Mouse (Mus musculus) induced T-regulatory cell, adult 2 months (primary cell): ENCODE measurements around the gene Mical2.
A peak's percentile ranks its signal among the peaks of the same experiment; 100 is the strongest.

ENCODE experiments used
- DNase-seq: peaks from one replicate; pipeline ENCODE4 v3.0.0-alpha.2; 2012; ENCODE audit warnings: low read depth

Gene Mical2

GRCm38 (mm10) chr7:112208323-112209167 lies 17.1 kb upstream of the Mical2 start:
- peak; percentile 54 for DNase-seq

GRCm38 (mm10) chr7:112209621-112210020 lies 16.0 kb upstream of the Mical2 start:
- DNase-seq = peak; percentile 25

GRCm38 (mm10) chr7:112212921-112213721 lies 12.5 kb upstream of the Mical2 start:
- peak; percentile 71 for DNase-seq

- peak; percentile 33 for DNase-seq
Measured at GRCm38 (mm10) chr7:112215871-112216270, 9.8 kb upstream of the Mical2 start.

- DNase-seq = no peak
Measured at GRCm38 (mm10) chr7:112216720-112217119, 8.9 kb upstream of the Mical2 start.

- DNase-seq = peak; percentile 37
Measured at GRCm38 (mm10) chr7:112217208-112217607, 8.4 kb upstream of the Mical2 start.

- DNase-seq = no peak
Measured at GRCm38 (mm10) chr7:112222733-112223524, 2.7 kb upstream of the Mical2 start.

GRCm38 (mm10) chr7:112224854-112225253 lies 802 bp upstream of the Mical2 start:
- no peak for DNase-seq

- DNase-seq = no peak
Measured at GRCm38 (mm10) chr7:112226446-112227265, 1.0 kb downstream of the Mical2 start.

- no peak for DNase-seq
Measured at GRCm38 (mm10) chr7:112227266-112227562, 1.6 kb downstream of the Mical2 start.

GRCm38 (mm10) chr7:112228827-112229498 lies 3.3 kb downstream of the Mical2 start:
- no peak for DNase-seq

- DNase-seq = no peak
Measured at GRCm38 (mm10) chr7:112231731-112232130, 6.1 kb downstream of the Mical2 start.

- no peak for DNase-seq
Measured at GRCm38 (mm10) chr7:112233345-112234005, 7.8 kb downstream of the Mical2 start.

- no peak for DNase-seq
Measured at GRCm38 (mm10) chr7:112234410-112234809, 8.8 kb downstream of the Mical2 start.

- DNase-seq = no peak
Measured at GRCm38 (mm10) chr7:112235493-112235892, 9.8 kb downstream of the Mical2 start.

- no peak for DNase-seq
Measured at GRCm38 (mm10) chr7:112237211-112237610, 11.6 kb downstream of the Mical2 start.

GRCm38 (mm10) chr7:112237868-112238267 lies 12.2 kb downstream of the Mical2 start:
- DNase-seq = no peak

- DNase-seq = peak; percentile 46
Measured at GRCm38 (mm10) chr7:112238768-112239728, 13.4 kb downstream of the Mical2 start.

- DNase-seq = no peak
Measured at GRCm38 (mm10) chr7:112240748-112241147, 15.1 kb downstream of the Mical2 start.
